Mouse (Mus musculus): ENCODE data around the gene Sirt7. TPM values are rescaled to one million over a fixed set of nuclear protein-coding genes. Genes with fewer than 3 reads are reported as not detected.

The Sirt7 gene
- polyA plus RNA-seq, 1 experiment from 2014 or later: 36.1 TPM

- Histone ChIP-seq H3K4me1 (replicated peaks; ENCODE audit: control insufficient read depth, insufficient read depth) (peaks cover 8% of the 10 kb centered on the region), H3K4me2 (replicated peaks; ENCODE audit: low read depth) (peak within 1 kb of the TSS; percentile 82), H3K36me3 (ENCODE audit: control insufficient read depth, insufficient read depth, low read length) (no peaks in the 10 kb centered on the region), H3K27ac (replicated peaks) (peak within 1 kb of the TSS; percentile 97), H3K27me3 (ENCODE audit: control insufficient read depth, insufficient read depth, low read length) (no peaks in the 10 kb centered on the region), H3K9me3 (ENCODE audit: control insufficient read depth, low read length) (no peaks in the 10 kb centered on the region), H3K4me3 (ENCODE audit: low read depth, low read length) (peak within 1 kb of the TSS; percentile 89), H3K9ac (ENCODE audit: low read length) (peak within 1 kb of the TSS; percentile 94)
- DNase-seq (ENCODE audit: low spot score): peak; percentile 97
- peak; percentile 83 for ATAC-seq (ENCODE audit: low FRiP score, low TSS enrichment)
- TF ChIP-seq EP300 (optimal IDR thresholded peaks at IDR 0.05): no peak
- TF ChIP-seq CTCF (IDR thresholded peaks at IDR 0.05; ENCODE audit: low read depth): no peak
- 10% methylated on average over 58 of the region's 58 CpGs for WGBS
Observed at GRCm38 (mm10) chr11:120633520-120634343, 8.7 kb upstream of the Sirt7 start, which contains the start of gene Mafg. TSS of gene Mafg (minus strand) at chr11:120633600.

GRCm38 (mm10) chr11:120632559-120633519, 7.8 kb upstream of the Sirt7 start:
- DNase-seq (ENCODE audit: low spot score) (peak; percentile 84), ATAC-seq (ENCODE audit: low FRiP score, low TSS enrichment) (peak; percentile 62)
- no peaks in the 10 kb centered on the region for H3K9me3 ChIP-seq (ENCODE audit: control insufficient read depth, low read length)
- no peaks in the 10 kb centered on the region for H3K36me3 ChIP-seq (ENCODE audit: control insufficient read depth, insufficient read depth, low read length)
- peak overlapping the region; percentile 89 for H3K4me3 ChIP-seq (ENCODE audit: low read depth, low read length)
- peak overlapping the region; percentile 82 for H3K4me2 ChIP-seq (replicated peaks; ENCODE audit: low read depth)
- H3K27ac ChIP-seq (replicated peaks): peak overlapping the region; percentile 97
- TF ChIP-seq CTCF (IDR thresholded peaks at IDR 0.05; ENCODE audit: low read depth) (no peak), EP300 (optimal IDR thresholded peaks at IDR 0.05) (no peak)
- under 1% methylated on average over 86 of the region's 116 CpGs for WGBS
- H3K4me1 ChIP-seq (replicated peaks; ENCODE audit: control insufficient read depth, insufficient read depth): peaks cover 8% of the 10 kb centered on the region
- no peaks in the 10 kb centered on the region for H3K27me3 ChIP-seq (ENCODE audit: control insufficient read depth, insufficient read depth, low read length)
- H3K9ac ChIP-seq (ENCODE audit: low read length): peak overlapping the region; percentile 94

DNA sequence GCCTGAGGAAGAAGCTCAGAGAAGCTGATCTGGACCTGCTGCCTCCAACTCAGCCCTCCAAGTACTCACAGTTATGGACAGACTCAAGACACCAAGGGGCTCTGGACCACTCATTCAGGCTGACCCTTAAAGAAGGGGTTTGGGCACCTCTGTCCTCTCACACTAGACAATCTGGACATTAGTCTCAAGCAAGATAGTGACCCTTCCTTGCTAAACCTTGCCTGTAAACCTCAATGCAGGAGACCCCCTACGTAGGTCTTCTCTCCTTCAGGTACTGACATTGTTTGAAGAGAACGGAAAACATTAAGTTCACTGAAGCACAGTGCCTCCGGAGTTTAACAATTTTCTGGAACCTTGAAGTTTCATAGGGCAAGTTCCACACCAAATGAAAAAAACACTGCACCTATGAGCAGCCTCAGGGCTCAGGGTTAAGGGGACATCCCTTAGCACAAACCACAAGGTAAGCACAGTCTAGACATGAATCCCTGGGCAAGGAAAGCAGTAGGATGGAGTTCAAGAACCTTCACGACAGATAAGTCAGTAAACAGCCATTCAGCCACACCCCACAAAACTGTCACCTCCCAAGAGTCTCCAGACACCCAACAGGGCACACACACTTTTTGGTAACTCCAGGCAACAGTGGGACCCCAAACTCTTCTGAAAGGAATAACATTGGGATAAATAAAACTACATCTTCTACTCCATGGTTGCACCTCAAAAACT, 6.8 kb upstream of the Sirt7 start:
- TF ChIP-seq EP300 (optimal IDR thresholded peaks at IDR 0.05) (no peak), CTCF (IDR thresholded peaks at IDR 0.05; ENCODE audit: low read depth) (no peak)
- Histone ChIP-seq H3K4me3 (ENCODE audit: low read depth, low read length) (peak overlapping the region; percentile 89), H3K27me3 (ENCODE audit: control insufficient read depth, insufficient read depth, low read length) (no peaks in the 10 kb centered on the region), H3K9me3 (ENCODE audit: control insufficient read depth, low read length) (no peaks in the 10 kb centered on the region), H3K27ac (replicated peaks) (peak overlapping the region; percentile 97), H3K36me3 (ENCODE audit: control insufficient read depth, insufficient read depth, low read length) (no peaks in the 10 kb centered on the region), H3K4me2 (replicated peaks; ENCODE audit: low read depth) (peak overlapping the region; percentile 82), H3K4me1 (replicated peaks; ENCODE audit: control insufficient read depth, insufficient read depth) (peaks cover 8% of the 10 kb centered on the region), H3K9ac (ENCODE audit: low read length) (peak overlapping the region; percentile 94)
- 44% methylated on average over 4 of the region's 4 CpGs for WGBS
- peak; percentile 24 for DNase-seq (ENCODE audit: low spot score)
- ATAC-seq (ENCODE audit: low FRiP score, low TSS enrichment): no peak

DNA sequence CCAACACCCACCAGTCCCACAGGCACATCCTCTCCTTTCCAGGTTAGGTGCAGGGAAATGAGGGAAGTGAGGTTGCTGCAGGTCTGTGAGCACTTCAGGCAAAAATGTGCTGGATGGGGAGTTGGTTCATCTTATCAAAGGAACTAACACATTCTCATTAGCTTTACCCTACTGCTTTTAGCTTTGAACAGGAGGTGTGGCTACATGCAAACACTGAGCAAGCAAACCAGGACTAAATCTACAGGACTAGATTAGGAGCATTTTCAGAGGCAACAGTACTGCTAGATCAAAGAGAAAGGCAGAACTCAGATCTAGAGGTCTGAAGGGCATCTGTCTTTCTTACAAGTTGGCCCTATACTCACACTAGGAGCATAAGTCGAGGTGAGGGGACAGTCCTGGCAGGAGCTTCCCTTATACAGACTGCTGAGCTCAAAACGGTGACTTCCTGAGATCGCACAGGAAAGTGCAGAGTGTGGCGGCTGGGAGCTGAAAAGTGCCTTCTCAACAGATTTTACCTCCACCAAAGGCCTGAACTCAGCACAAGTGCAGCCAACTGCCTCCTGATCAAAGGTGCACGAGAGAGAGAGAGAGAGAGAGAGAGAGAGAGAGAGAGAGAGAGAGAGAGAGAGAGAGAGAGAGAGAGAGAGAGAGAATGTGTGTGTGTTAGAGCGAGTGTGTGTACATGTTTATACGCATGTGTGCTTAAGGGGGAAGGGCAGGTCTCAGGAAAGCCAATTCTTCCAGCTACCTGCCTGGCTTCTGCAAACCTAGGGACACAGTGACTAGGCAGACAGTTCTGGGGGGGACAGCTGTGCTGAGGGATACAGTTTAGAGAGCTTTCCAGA, 6.1 kb upstream of the Sirt7 start:
- TF ChIP-seq CTCF (IDR thresholded peaks at IDR 0.05; ENCODE audit: low read depth) (no peak), EP300 (optimal IDR thresholded peaks at IDR 0.05) (no peak)
- H3K4me2 ChIP-seq (replicated peaks; ENCODE audit: low read depth): peak overlapping the region; percentile 82
- H3K9me3 ChIP-seq (ENCODE audit: control insufficient read depth, low read length): no peaks in the 10 kb centered on the region
- peak; percentile 25 for ATAC-seq (ENCODE audit: low FRiP score, low TSS enrichment)
- no peaks in the 10 kb centered on the region for H3K27me3 ChIP-seq (ENCODE audit: control insufficient read depth, insufficient read depth, low read length)
- no peaks in the 10 kb centered on the region for H3K36me3 ChIP-seq (ENCODE audit: control insufficient read depth, insufficient read depth, low read length)
- peak overlapping the region; percentile 97 for H3K27ac ChIP-seq (replicated peaks)
- no peak overlapping the region for H3K4me3 ChIP-seq (ENCODE audit: low read depth, low read length)
- whole genome bisulfite sequencing: 27% methylated on average over 7 of the region's 7 CpGs
- H3K9ac ChIP-seq (ENCODE audit: low read length): peak overlapping the region; percentile 94
- DNase-seq (ENCODE audit: low spot score): peak; percentile 54
- peaks cover 8% of the 10 kb centered on the region for H3K4me1 ChIP-seq (replicated peaks; ENCODE audit: control insufficient read depth, insufficient read depth)

Measured in stomach, postnatal 0 days (tissue).